Mouse (Mus musculus) c-Kit-positive CD71-negative TER-119-negative erythroid progenitor cells, embryonic 14.5 days (primary cell): Measurements from ENCODE around the gene Ccdc153.

Source experiments
- DNase-seq: peaks from one replicate; pipeline ENCODE4 v3.0.0-alpha.2; 2013; ENCODE audit warnings: low read depth

The Ccdc153 gene

DNA sequence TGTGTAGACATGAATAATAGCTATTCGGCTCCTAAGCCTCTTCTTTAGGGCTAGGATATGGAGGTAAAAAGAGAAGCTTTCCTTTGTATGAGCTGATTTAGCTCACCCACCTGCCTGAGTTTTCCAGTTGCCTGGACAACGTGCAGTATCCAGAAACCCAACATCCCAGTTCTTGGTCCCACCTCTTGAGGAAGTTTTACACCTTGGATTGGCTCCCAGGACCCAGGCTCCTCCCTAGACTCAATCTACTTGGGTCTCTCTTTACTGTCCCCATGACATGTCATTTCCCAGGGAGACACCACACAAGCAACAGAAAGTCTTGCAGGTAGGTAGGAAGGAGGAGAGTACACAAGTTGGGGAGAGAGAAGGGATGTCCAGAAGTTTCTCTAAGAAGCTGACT lies at the start of gene Ccdc153:
Gene Ccdc153, plus strand, starts transcription at position 278 of the 400 bp plus-strand sequence.
- no peak for DNase-seq

DNA sequence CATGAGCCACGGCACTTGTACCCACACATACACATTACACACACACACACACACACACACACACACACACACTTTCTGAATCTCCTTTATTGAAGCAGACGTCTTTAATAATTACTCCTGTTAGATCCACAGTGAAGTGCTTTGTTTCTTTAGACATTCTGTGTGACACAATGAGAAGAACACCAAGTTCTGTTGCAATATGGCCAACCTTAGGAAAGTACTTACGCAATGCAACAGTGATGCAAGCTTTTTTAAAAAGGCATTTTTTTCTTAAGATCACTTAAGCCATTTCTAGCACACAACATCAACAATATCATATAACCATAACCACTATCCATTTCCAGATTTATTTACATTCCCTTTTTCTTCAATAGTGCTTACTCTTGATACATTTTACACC lies 49.3 kb upstream of the Ccdc153 start:
- DNase-seq: peak; percentile 29

DNA sequence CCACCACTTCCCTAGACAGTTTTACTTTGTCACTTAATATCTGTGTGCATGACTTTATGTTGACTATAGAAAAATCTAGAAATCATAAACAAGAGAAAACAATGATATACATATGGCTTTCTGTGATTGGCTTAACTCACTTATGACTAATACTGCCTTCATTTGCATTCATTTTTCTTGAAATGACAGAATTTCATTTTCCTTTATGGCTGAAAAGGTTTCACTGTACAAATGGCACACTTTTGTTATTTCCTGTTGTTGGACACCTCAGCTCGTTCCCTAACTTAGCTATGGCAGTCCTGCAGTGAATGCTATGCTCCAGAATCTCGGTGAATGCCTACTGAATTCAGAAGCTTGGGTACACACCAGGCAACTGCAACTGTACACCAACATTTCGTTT lies 48.2 kb upstream of the Ccdc153 start:
- no peak for DNase-seq

DNA sequence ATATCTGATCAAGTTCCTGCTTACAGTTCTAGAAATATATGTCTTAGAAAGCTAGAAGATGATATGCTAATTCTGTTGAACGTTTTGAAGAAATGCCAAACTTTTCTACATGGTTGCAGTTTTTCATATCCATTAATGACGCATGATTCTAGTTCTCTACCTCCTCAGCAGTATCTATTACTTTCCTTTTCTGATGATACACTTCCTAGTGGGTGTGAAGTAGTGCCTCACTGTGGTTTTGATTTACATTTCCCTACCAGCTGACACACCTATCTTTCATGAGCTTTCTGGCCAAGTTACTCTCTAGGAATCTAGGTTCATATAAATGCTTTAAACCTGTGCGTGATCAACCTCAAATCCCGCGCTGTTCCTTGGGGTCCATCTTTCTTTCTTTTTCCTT lies 47.7 kb upstream of the Ccdc153 start:
- no peak for DNase-seq

DNA sequence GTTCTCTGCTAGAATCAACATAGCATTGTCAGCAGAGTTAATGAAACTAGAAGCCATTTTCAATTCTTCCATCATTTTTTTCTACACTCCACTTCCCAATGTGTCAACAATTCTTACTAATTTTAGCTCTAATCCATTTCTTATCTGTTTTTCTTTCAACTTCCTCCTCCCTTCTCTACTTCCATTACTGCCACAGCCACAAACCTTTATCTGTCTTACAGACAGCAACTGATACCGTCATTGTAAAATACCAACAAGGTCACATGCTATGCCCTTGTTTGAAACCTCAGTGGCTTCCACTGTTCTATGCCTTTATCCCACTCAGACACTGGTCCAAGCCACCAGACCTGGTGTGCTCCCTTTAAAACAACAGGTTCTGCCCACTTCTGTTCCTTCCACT lies 46.5 kb upstream of the Ccdc153 start:
- no peak for DNase-seq

DNA sequence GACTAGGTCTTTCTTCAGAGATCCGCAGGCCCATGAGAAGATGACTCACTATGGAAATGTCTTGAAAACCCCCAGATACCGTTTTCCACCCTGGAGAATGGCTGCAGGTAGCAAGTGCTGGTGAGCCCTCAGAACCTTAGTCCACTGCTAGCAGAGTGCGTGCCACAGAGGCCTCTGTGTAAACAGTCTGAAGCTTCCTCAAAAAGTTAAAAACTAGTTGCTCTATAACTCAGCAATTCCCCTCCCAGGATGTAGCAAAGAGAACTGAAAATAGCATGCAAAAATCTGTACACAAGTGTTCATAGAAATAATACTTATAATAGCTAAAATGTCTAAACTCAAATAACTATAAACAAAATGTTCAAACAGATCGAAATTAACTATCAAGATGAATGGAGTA lies 44.1 kb upstream of the Ccdc153 start:
- no peak for DNase-seq

DNA sequence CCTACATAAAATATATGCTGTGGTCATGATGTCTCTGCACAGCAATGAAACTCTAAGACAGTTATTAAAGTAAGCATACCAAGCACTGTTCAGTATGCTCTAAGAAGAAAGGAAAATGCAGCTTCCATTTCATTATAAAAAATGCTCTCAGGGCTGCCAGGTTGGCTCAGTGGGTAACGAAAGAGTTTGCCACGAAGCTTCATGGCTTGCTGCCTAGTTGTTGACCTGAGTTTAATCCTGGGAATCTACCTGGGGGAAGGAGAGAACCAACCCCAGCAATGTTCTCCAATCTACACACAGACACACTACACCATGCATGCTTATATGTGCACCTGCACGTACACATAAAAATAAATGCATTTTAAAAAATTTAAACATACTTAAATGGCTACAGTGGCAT lies 41.3 kb upstream of the Ccdc153 start:
- DNase-seq: no peak

DNA sequence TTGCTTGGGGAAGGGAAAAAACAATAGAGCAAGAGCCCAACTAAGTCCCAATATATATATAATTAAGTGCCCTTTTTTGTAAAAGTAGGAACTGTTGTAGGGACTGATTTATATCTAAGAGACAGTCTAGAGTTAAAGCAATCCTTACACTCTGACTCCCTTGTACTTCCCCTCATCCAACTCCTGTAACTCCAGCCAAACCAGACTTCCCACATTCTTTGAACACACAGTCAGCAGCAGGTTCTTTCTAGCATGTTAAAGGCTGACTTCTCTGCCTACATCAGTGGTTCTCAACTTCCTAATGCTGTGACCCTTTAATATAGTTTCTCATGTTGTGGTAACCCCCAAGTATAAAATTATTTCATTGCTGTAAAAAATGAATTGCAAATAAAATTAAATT lies 40.9 kb upstream of the Ccdc153 start:
- no peak for DNase-seq

DNA sequence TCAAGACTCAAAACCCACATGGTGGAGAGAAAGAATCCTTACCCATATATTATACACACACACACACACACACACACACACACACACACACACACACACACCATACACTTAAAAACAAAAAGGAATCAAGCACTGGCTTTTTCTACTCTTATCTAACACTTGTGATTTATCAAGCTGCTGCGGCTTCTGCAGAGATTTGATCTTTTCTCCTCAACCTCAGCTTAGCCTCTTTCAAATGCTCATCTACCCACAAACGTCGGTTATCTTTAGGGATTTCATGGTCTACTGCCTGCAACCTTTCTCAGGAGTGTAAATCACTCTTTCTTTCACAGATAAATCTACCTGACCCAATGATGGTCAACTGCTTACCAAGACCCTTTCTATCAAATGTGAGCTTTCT lies 40.0 kb upstream of the Ccdc153 start:
- DNase-seq: no peak

DNA sequence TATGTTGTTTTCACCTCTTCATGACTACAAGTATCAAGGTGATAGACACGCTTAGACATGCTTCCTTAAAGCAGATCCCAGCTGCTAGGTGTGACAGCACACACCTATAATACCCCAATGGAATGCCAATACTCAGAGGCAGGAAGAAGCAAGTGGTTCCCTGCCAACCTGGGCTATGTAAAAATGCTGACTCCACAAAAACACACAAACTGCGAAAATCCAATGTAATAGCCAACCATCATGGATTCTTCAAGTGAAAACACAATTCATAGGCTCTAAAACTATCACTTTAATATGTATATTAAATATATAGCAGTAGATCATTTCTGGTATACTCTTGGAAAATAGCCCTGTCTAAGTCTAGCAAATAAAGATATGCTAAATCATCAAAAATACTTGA lies 32.6 kb upstream of the Ccdc153 start:
- DNase-seq: no peak

DNA sequence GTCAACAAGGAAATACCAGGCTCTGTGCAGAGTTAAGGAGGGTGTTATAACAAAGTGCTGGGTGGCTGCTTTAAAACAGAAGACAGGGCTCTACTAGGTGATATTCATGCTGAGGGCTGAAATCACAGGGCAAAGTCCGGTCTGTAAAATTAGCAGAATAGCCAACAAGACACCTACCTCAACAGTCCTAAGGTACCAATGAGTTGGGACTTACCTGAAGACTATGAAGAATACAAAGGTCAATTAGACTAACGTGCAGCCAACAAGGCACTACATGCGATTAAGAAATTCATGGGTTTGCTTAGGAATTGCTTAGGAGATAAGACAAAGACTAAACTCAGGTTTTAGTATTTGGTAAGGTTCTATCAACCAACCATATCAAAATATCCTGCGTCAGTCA lies 31.1 kb upstream of the Ccdc153 start:
- no peak for DNase-seq

DNA sequence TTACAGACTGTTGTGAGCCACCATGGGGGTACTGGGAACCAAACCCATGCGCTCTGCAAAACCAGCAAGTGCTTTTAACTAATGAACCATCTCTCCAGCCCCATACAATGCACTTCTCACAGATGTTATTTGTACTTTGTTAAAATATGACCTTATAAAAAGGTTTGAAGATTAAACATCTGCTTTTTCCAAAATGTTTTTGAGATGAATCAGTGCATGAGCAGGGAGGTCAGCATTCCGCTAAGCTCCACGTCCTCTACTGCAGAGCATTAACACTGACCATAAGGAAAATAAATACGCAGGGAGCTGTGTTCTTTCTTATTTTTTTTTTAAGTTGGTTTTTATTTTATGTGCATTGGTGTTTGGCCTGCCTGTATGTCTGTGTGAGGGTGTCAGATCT lies 28.1 kb upstream of the Ccdc153 start:
- no peak for DNase-seq

DNA sequence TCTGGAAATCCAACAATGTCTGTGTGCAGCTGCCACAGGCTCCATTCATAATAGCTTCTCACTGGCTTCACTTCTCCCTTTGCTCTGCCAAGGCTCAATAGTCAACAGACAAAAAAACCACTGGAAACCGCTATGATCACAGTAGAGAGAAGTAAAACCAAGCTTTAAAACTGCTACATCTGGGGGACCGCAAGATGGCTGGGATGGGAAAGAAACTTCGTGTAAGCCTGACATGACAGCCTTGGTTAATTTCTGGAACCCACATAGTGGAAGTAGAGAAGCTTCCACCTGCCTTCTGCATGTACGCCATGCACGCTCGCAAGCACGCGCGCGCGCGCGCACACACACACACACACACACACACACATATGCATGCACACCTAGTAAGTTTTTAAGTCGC lies 26.9 kb upstream of the Ccdc153 start:
- peak; percentile 39 for DNase-seq

DNA sequence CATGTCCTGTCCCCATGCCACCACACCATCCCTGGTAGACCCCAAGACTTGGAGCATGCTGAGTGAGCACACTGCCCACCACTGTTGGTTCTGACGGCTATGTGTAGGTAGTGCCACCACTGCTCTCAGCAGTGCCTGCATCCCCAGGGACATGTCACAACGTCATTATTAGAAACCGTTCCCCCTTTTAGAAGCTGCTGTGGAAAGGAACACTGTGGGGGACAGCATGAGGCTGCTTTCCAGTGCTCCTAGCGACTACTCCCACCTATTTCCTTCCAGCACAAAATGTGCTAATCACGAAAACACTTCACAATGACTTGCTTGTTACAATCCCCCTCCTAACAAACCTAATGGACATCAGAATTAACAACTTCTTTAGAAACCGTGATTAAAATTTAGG lies 14.5 kb upstream of the Ccdc153 start:
- DNase-seq: no peak

DNA sequence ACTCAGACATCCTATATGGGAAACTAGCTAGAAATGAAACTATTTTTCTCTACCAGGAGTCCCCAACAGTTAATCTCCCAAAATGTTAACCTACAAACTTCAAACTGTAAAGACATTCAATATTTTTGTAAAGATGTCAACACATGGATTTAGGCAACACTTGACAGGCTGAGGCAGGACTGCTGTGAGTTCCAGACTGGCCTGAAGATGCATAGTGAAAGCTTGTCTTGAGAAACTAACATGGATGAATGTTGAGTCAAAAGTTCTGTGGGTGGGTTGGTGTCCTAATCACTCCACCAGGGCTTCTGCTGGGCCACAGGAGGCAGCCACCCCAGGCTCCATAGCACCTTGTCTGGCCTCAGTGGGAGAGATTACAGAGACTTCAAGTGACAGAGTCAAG lies 8.9 kb upstream of the Ccdc153 start:
- DNase-seq: no peak

DNA sequence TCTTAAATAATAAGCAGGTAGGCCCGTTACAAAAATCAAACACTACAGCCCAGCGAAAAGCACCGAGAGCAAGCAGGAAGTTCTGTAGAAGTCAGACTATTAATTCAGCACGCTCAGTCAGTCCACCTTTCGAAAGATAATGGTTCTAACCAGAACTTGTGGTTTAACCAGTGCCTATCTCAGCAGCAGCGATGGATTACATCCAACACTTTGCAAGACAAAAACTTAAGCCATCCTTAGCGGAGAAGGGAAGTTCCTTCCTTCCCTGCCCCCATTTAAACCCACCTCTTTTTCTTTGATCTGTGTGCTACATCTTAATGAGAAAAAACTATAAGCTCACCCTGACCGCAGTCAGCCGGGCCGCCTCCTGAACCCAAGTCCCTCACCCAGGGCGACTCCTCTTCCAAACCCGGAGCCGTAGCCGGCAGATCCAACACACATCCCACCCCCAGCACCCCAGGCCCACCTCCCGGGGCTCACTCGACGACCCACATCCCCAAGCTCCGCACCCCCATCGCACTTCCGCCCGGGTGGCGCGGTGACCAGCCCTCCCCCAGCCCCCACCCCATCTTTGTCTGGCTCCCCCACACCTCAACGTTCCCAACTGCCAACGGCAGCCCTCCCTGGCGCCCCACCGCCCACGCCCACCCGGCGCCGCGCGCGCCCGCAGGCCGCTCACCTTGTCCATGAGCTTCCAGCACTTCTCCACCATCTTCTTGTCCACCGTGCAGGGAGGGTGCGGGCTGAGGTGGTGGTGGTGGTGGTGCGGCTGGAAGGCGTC lies 7.3 kb upstream of the Ccdc153 start:
- no peak for DNase-seq

DNA sequence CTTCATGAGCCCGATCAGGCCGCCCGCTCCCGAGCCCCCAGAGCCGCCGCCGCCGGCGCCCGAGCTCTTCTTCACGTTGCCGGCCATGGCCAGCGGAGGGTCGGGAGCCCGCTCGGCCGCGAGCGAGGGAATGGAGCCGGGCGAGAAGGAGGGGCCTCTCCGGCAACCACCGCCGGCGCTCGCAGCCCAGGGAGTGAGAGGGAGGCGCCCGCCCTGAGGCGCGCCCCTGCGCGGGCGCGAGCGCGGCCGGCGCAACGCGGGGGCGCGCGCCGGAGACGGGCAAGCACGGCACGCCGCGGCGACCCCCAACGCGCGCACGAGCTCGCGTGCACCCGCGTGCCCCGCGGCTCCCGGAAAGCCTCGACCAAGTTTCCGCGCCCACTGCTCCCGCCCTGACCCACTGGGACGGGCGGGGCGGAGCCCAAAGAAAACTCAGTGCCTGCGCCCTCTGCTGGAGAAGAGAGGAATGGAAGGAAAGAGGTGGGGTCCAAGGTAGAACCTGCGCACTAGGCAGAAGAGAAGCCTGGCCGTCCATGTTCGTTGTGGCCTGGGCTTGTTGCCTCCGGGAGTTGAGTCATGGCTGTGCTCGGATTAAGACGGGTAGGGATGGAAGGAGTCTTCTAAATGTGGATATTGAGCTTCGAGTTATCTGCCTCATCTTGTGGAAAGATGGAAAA lies 6.5 kb upstream of the Ccdc153 start, which contains the start of gene Cbl:
Gene Cbl, minus strand, starts transcription at position 248 of the 677 bp plus-strand sequence.
- peak; percentile 99 for DNase-seq

DNA sequence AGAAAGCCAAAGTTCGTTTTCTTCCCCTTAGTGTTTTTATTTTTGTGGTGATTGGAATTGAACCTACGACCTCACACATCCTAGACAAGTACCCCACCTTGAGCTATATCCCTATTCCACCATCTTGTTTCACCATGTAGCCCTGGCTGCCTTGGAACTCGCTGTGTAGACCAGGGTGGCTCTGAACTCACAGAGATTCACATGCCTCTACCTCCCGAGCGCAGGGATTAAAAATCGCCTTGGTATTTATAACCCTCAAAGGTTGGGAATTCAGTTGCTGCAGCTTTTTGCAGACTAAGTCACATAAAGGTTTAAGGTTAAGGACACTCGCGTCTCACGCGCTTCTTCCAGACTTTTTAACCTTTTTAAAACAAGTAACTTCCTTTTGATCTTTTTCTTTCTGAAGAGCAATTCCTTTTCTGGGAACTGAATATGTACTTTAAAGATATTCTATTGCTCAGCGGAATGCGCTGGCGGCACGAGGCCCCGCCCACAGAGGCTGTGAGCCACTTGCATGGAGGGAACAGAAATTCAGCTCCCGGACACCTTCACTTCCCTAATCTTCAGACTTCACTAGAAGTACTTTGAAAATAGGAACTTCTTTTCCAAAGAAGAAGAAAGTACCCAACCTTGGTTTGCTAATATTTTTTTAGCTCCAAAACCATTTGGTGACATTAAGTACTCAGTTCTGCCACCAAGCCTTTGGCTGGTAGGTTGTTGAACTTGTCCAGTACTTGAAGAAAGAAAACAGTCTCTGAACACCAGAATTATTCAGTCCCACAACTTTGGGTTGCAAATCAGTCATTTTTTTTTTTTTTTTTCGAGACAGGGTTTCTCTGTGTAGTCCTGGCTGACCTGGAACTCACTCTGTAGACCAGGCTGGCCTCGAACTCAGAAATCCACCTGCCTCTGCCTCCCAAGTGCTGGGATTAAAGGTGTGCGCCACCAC lies 5.7 kb upstream of the Ccdc153 start:
- peak; percentile 73 for DNase-seq

DNA sequence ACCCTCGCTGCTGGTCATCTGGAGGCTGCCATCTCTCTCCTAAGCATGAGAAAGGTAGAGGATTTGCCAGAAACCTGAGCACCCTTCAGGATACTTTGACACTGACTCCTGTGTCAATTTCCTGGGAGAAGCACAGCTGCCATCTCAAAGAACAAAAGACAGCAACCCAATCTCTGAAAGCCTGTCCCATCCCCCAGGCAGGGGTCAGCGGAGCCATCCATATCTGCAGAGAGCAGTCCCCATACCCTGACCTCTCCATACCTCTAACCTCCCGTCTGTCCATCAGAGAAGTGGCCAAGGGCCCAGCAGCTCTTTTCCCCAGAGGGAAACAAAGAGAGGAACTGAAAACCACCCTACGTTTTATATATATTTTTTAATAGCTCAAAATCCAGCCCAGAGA lies 3.9 kb upstream of the Ccdc153 start:
- no peak for DNase-seq

DNA sequence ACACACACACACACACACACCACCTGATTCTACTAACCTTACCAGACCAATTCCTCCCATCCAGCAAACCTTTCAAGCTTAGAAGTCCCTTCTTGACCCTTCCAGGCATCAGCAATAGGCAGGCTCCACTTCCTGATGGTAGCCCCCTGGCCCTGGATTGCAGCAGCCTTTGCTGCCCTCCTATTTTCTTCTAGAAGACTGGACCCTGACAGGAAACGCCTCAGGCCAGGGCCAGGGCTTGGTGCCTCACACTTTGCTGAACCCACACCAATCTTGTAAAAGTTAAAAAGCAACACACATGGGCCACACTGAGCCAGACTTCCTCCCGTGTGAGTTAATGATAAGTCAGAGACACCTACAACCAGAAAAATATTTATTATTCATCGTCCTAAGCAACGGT lies 3.3 kb upstream of the Ccdc153 start:
- DNase-seq: no peak

DNA sequence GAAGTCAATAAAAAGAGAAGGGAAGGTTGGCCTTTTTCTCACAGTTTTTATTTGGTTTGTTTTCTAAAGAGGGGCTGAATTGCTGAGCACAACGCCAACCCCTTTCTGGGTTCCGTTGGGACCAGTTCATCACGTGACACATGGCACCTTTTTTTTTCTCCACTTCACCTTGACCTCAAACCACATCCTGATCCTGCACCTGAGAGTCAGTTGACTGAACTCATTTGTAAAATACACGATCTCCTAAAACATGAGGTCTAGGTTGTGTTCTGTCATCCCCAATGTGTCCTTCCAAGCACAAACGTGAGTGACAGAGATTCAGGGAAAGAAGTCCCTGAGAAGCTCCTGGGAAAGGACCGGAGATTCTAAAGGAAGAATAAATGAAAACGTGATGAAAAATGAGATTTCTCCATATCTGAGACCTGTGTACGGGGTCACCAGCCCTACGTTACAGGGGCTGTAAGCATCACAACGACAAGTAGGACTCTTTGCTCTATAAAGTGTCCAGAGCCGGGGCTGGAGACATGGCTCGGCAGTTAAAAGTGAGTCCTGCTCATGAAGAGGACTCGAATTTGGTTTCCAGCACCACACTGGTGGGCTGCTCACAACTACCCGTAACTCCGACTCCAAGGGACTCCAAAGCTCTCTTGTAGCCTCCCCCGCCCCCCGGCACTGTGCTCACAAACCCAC lies 1.8 kb upstream of the Ccdc153 start:
- DNase-seq: no peak

DNA sequence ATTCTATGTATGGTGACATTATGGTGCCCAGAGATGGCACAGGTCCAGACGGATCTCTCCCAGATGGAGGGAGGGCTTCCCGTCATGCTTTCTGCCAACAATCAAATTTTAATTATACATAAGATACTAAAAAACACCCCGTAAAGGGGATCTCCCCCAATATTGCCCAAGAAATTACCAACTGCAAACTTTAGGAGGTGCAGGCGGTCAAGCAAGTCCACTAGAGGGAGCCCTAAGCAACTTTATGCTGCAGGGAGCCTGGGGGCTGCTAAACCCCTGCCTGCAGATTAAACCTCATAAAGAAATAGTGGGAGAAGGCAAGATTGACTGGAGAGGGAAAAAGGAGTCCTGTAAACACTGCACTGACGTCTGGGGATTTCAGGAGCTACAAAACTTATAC lies 1.0 kb upstream of the Ccdc153 start:
- DNase-seq: peak; percentile 52
